8 mouse cellular contexts compared by ENCODE assay signal in genomic region chr13:112264666-112265065, GRCm38 (mm10). TPM values are rescaled to one million over a fixed set of nuclear protein-coding genes. Genes with fewer than 3 reads are reported as not detected.
A peak's percentile ranks its signal among the peaks of the same experiment; 100 is the strongest.
DNase-seq lines count a peak whose midpoint lies in the region; ATAC-seq and TF ChIP-seq lines count a peak whose summit lies in the region.

No protein-coding gene starts in this region.

- H3K36me3 ChIP-seq in heart, postnatal 0 days (replicated peaks; ENCODE audit: control insufficient read depth, insufficient read depth, low read length), result no peaks in the 10 kb centered on the region
- H3K36me3 ChIP-seq in embryonic facial prominence, embryonic 14.5 days (ENCODE audit: control insufficient read depth, insufficient read depth, low read length), result no peaks in the 10 kb centered on the region

- H3K4me3 ChIP-seq in heart, postnatal 0 days (ENCODE audit: low read depth, low read length), result no peak overlapping the region
- no peak overlapping the region for H3K4me3 ChIP-seq in embryonic facial prominence, embryonic 14.5 days (ENCODE audit: low read depth, low read length)

- H3K9ac ChIP-seq in heart, postnatal 0 days (replicated peaks; ENCODE audit: low read depth, low read length), result no peak overlapping the region
- H3K9ac ChIP-seq in embryonic facial prominence, embryonic 14.5 days (ENCODE audit: low read depth, low read length), result no peak overlapping the region

- peak; percentile 90 for TF ChIP-seq CTCF in heart, postnatal 0 days (IDR thresholded peaks at IDR 0.05; ENCODE audit: low read depth)

- ATAC-seq in heart, postnatal 0 days (ENCODE audit: insufficient read depth, low read depth), result peak; percentile 71; the same call in 1 of the 2 replicates
- ATAC-seq in embryonic facial prominence, embryonic 14.5 days (ENCODE audit: low read depth), result peak; percentile 75; the same call in 1 of the 2 replicates

- H3K4me1 ChIP-seq in heart, postnatal 0 days (ENCODE audit: control insufficient read depth, insufficient read depth), result no peaks in the 10 kb centered on the region
- H3K4me1 ChIP-seq in embryonic facial prominence, embryonic 14.5 days (ENCODE audit: control insufficient read depth, insufficient read depth, low read length), result no peaks in the 10 kb centered on the region

- H3K9me3 ChIP-seq in heart, postnatal 0 days (replicated peaks; ENCODE audit: control insufficient read depth, low read length), result no peaks in the 10 kb centered on the region
- H3K9me3 ChIP-seq in embryonic facial prominence, embryonic 14.5 days (ENCODE audit: control insufficient read depth, low read length), result no peaks in the 10 kb centered on the region

- DNase-seq in heart, postnatal 0 days (ENCODE audit: low spot score), result peak; percentile 62
- DNase-seq in heart, adult 8-10 months (ENCODE audit: low spot score), result no peak
- DNase-seq in 416B (ENCODE audit: low read depth), result peak; percentile 50
- peak; percentile 15 for DNase-seq in T-cell, adult 2 months (ENCODE audit: low spot score)
- DNase-seq in embryonic facial prominence, embryonic 14.5 days (ENCODE audit: low spot score), result peak; percentile 62
- DNase-seq in left cerebral cortex, postnatal 4 days, result peak; percentile 40
- peak; percentile 38 for DNase-seq in retina, postnatal 1 day
- DNase-seq in urinary bladder, postnatal 10 days (ENCODE audit: low spot score), result no peak

- H3K4me2 ChIP-seq in heart, postnatal 0 days (ENCODE audit: low read depth, low read length), result no peak overlapping the region
- no peak overlapping the region for H3K4me2 ChIP-seq in embryonic facial prominence, embryonic 14.5 days (ENCODE audit: low read depth, low read length)

- no peaks in the 10 kb centered on the region for H3K27me3 ChIP-seq in heart, postnatal 0 days (ENCODE audit: control insufficient read depth, insufficient read depth, low read length)
- H3K27me3 ChIP-seq in embryonic facial prominence, embryonic 14.5 days (replicated peaks; ENCODE audit: control insufficient read depth, insufficient read depth, low read length), result no peaks in the 10 kb centered on the region

- no peak overlapping the region for H3K27ac ChIP-seq in heart, postnatal 0 days (ENCODE audit: low read depth)
- H3K27ac ChIP-seq in embryonic facial prominence, embryonic 14.5 days (replicated peaks; ENCODE audit: low read depth, low read length), result no peak overlapping the region

- no peak for TF ChIP-seq EP300 in heart, postnatal 0 days (IDR thresholded peaks at IDR 0.05; ENCODE audit: low read depth)

- whole genome bisulfite sequencing in heart, postnatal 0 days, result 4% methylated on average over 4 of the region's 4 CpGs
- WGBS in embryonic facial prominence, embryonic 14.5 days, result 14% methylated on average over 4 of the region's 4 CpGs

- intact Hi-C loops in left cerebral cortex, postnatal 4 days (cut with DNase I), result loop anchor here (5.0 kb wide), 1 partner anchor 477 kb away; no protein-coding TSS in a partner anchor

RNA-seq across cellular contexts. Expression of gene Ankrd55, which starts 23.6 kb away (rescaled TPM):
- total RNA-seq in heart, postnatal 0 days (2014; rRNA removed; ENCODE audit: low replicate concordance), result not detected in 2 replicates
- polyA plus RNA-seq in heart, postnatal 0 days (2015; fragmentation: Nextera tagmentation; extraction: Ambion mirVana), result 0.05 and 0.07 TPM in 2 replicates
- 1 to 10 TPM; 1.6 to 2.7 (median 2.4) TPM for total RNA-seq in heart, adult 8-10 months (2022)
- polyA plus RNA-seq in embryonic facial prominence, embryonic 14.5 days (2014; fragmentation: Nextera tagmentation; extraction: Ambion mirVana), result 0.92 and 1.2 TPM in 2 replicates
- total RNA-seq in left cerebral cortex, postnatal 4 days (2021), result 1 to 10 TPM; 4.7 to 6.5 TPM

Comparison
In these comparisons a context has a peak if more than half of its experiments do, and no peak if none do; other contexts are left out.
1. DNase-seq: peak in heart, postnatal 0 days (single experiment), 416B (single experiment), T-cell, adult 2 months (single experiment), embryonic facial prominence, embryonic 14.5 days (single experiment), left cerebral cortex, postnatal 4 days (single experiment) and retina, postnatal 1 day (single experiment); none in heart, adult 8-10 months (single experiment) and urinary bladder, postnatal 10 days (single experiment).